Mouse (Mus musculus): ENCODE data around the gene Cntn5. TPM values are rescaled to one million over a fixed set of nuclear protein-coding genes. Genes with fewer than 3 reads are reported as not detected.
A peak's percentile ranks its signal among the peaks of the same experiment; 100 is the strongest.

The Cntn5 gene
- polyA plus RNA-seq (2017; shearing (Covaris generic)), result under 1 TPM in 1 of 2 experiments, not detected in 1; 0.08 TPM

GRCm38 (mm10) chr9:10904616-10905363 lies at the start of gene Cntn5:
Gene Cntn5 (minus strand): TSS chr9:10904775.
- ATAC-seq, result no peak

GRCm38 (mm10) chr9:10950470-10950869 lies 45.9 kb upstream of the Cntn5 start:
- no peak for ATAC-seq

GRCm38 (mm10) chr9:10909573-10909972 lies 5.0 kb upstream of the Cntn5 start:
- ATAC-seq, result peak; percentile 63

DNA sequence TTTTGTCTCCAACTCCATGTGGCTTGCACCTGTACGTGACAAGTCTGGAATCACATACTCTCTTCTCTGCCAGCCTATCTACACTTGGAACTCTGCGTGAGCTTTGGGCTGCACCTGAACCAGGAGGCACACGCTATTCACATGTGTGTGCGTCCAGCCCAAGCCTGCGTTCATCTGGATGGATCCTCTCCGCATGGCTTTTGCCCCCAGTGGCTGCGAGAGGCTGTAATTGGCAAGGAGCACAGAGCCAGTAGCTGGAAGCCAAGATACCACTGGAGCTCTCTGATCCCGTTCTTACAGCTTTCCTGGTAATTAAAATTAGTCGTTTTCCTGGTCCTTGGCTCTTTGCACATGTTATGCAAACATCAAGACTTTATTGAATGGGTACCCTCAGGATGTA lies 1.1 kb upstream of the Cntn5 start:
- ATAC-seq, result no peak

DNA sequence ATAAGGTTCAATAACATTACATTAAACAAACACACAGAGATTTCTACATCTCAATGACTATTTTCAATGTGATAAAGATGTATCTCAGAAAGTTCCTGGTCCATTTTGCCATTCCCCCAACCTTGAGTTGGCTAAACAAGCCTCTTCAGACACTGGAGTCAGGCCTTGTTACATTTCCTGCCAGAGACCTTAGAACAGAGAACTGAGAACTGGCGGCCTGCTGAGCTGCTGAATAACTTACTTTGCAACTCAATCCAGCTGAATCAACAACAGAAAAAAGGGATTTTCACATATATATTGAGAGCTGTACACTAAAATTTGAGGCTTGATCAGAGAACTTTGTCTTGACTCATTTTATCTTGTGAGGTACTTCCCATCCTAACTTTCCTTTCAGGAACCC lies 24.8 kb downstream of the Cntn5 start:
- ATAC-seq, result no peak

DNA sequence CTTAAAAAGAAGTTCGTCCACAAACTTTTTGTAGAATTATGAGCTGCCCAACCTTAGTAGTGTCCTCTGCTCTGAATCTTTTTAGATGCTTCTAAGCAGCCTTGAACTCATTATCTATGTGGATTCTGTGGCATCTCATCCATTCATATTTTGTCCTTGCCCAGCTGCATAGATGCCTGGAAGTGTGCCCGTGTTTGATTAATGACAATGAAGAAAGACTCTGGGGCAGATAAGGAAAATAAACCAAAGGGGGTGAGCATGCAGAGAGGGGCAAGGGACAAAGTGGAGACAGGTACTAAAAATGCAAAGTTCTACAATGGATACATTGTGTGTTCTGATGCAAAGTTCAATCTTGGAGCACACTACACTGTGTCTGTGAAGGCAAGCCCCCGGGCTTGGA lies 30.7 kb downstream of the Cntn5 start:
- no peak for ATAC-seq

GRCm38 (mm10) chr9:10856204-10856892 lies 48.2 kb downstream of the Cntn5 start:
- no peak for ATAC-seq

DNA sequence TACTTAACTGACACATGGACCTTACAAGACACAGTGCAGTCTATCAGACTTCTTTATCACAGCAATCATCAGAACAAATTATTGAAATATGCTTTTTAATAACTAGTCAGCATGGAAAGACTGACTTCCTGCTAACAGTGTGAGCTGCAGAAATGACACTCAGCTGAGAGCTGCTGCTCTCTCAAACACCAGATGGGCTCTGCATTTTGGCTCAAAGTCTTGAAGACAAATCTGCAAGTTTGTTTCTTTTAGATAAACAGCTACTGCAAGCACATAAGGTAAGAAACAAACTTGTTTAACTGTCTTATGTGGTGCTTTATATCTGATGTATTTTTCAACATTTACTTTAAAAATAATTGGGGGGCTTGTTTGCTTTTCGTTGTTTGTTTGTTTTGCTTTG lies 87.9 kb downstream of the Cntn5 start:
- ATAC-seq, result no peak

DNA sequence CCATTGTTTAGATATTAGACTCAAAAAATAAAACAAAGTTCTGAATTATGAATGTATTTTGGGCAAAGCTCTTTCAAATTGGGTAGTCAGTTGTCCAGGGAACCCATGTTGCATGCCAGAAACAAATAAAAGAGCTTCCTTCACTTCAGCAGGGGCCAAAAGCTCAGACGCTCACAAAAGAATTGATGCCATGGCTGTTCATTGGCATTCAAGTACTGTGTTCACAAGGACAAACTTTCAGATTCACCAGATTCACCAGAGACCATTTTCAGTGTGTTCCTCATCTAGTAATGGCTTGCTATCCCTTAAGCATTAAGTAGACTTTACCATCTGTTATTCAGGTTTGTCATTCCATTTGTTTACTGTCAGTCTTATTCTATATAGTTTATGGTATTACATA lies 107.4 kb downstream of the Cntn5 start:
- ATAC-seq, result no peak

DNA sequence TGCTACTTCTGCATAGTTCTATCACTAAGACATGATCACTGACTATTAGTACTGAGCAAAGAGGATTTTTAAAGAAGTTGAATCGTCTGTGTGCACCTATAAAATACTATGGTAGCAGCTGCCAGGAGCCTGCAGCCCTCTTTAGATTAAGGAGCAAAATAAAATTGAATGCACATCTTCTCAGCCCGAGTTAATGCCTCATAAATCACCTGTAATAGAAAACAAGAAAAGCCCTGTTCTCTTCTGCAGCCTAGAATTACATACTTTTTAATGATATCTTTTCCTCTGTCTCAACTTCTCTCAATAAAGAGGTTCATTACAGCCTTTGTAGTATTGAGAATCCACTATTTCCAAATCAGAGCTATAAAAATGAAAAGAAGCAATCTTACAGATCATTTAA lies 109.5 kb downstream of the Cntn5 start:
- no peak for ATAC-seq

DNA sequence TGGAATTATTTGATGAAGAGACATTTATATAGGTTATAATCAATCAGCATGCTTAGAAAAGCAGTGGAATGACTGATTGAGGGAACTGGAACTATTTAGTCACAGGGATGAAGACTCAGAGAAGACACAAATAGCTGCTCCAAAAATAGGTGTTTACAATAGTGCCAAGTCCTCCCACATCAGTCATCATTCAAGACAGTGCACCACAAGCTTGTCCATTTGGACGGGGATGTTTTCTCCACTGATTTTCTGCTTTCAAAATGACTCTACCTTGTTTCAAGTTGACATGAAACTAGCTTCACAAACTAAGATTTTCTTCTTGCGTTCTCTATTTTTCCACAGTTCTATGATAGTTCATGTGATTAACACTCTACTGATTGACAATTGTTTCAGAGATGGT lies 172.7 kb downstream of the Cntn5 start:
- ATAC-seq, result no peak

DNA sequence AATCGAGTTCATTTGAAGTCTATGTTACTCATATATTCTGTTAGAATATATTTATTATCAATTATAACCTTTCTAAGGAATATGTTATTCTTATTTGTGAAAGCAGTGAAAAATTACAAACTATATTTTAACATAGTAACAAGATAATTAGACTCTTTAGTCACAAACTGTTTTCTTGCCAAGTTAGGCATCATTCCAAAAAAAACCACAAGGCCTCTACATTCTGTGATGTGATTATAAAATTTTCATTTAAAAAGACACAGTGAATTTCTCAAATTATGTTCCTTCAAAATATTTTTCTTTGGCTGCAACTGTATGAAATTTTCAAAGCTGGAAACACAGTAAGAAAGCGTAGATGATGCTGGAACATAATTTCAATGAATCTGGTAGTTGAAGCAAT lies 180.4 kb downstream of the Cntn5 start:
- ATAC-seq, result no peak

GRCm38 (mm10) chr9:10722121-10722520 lies 182.5 kb downstream of the Cntn5 start:
- ATAC-seq, result no peak

- ATAC-seq, result no peak
Observed at GRCm38 (mm10) chr9:10718986-10719385, 185.6 kb downstream of the Cntn5 start.

GRCm38 (mm10) chr9:10713641-10714040 lies 190.9 kb downstream of the Cntn5 start:
- ATAC-seq, result no peak

- no peak for ATAC-seq
Observed at GRCm38 (mm10) chr9:10681646-10682045, 222.9 kb downstream of the Cntn5 start.

DNA sequence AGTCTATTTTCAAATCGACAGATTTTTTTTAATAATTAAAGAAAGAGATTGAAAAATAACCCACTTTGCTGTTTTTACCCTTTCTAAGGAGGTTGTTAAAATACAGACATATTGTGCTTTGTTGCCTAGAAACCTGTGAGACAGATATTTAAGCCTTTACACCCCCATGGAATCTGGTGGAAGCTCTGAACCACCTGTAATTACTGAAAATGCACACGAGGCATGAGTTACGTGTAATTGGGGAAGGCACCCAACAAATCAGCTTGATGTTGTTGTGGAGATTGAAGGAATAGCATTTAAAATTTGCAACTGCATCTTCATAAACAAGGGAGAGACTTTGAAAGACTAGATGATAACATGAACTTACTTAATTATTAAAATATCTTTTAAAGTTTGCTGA lies 223.4 kb downstream of the Cntn5 start:
- ATAC-seq, result no peak

GRCm38 (mm10) chr9:10668676-10669075 lies 235.9 kb downstream of the Cntn5 start:
- no peak for ATAC-seq

- ATAC-seq, result no peak
Observed at GRCm38 (mm10) chr9:10667438-10667837, 237.1 kb downstream of the Cntn5 start.

GRCm38 (mm10) chr9:10665756-10666155 lies 238.8 kb downstream of the Cntn5 start:
- no peak for ATAC-seq

DNA sequence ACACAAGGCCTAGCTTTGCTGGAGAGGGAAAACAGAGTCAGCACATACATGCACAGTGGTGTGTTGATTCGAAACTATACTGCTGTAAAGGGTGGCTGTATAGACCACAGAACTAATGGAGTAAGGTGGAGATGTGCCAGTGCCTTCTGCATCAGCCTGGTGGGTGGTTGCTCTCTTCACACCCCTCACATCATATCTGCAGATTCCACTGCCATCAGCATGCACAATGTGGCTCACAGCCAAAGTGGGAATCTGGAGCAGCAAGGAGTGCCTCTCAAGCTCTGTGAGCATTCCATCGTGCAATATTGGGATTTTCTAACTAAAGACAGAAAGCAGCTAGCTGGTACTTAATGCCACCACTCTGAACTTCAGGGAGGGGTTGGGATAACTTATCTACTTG lies 241.5 kb downstream of the Cntn5 start:
- no peak for ATAC-seq

GRCm38 (mm10) chr9:10659478-10659877 lies 245.1 kb downstream of the Cntn5 start:
- no peak for ATAC-seq

GRCm38 (mm10) chr9:10658086-10658485 lies 246.5 kb downstream of the Cntn5 start:
- ATAC-seq, result no peak

DNA sequence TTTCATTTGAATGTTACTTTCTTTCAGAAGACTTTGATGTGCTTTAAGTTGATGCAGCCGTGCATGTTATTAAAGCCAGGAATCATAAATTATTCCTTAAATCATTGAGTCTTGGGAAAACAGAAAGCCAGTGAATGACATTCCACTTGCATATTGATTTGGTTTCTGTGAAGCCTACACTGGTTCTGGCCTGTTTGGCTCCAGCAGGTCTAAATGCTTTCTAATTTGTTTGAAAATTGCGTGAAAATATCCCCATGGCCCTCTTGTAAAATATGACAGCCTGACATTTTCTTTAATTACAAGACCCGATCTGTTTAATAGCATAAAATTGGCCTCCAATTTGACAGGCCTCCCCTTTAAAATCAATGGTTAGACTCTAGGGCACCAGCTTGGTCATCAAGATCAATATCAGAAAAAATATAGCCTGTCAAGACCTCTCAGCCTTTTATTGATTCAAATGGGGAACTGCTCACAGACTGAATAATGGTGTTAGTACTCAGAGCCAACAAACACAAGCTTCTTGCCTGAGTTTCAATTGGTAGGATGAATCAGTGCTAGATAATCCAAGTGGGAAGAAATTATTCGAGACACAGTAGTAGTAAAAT lies 247.3 kb downstream of the Cntn5 start:
- ATAC-seq, result no peak

All from activated CD4-positive, CD25-positive, alpha-beta regulatory T cell, adult 4 months (primary cell).